In genomic region chr7:62378529-62378928, GRCm38 (mm10) we compare ENCODE assay signal across 15 mouse cellular contexts. TPM values are rescaled to one million over a fixed set of nuclear protein-coding genes. Genes with fewer than 3 reads are reported as not detected.
DNase-seq lines count a peak whose midpoint lies in the region; ATAC-seq lines count a peak whose summit lies in the region.
"Had no signal": no experiment of that assay in that cellular context is flagged by ENCODE, and none has a peak within 500 bp of the region (broad histone marks: within the 10 kb centered on the region; RNA-seq: fewer than 3 reads in every experiment).

No protein-coding gene starts in this region.

- no peak for DNase-seq in forebrain, embryonic 10.5 days (ENCODE audit: extremely low spot score, low spot score)
- no peak for DNase-seq in urinary bladder, postnatal 14 days (ENCODE audit: low spot score)
- DNase-seq in ovary, postnatal 10 days (ENCODE audit: low spot score), result no peak
- no peak for DNase-seq in heart, postnatal 4 days
- DNase-seq in layer of hippocampus, adult 9-10 months (ENCODE audit: low spot score), result no peak
- DNase-seq: heart, adult 18-20 months; kidney, adult 18-20 months; thymus, postnatal 14 days had no signal

- H3K36me3 ChIP-seq in embryonic facial prominence, embryonic 12.5 days, result no peaks in the 10 kb centered on the region
- H3K36me3 ChIP-seq in forebrain, embryonic 10.5 days (replicated peaks), result peaks cover 15% of the 10 kb centered on the region; the same call in 1 of the 2 replicates
- no peaks in the 10 kb centered on the region for H3K36me3 ChIP-seq in hindbrain, embryonic 12.5 days
- H3K36me3 ChIP-seq in midbrain, embryonic 12.5 days, result 0 out of 2 replicates have a peak, but pooled peaks cover 12% of the 10 kb centered on the region

- WGBS in embryonic facial prominence, embryonic 12.5 days, result 86% methylated on average over 9 of the region's 9 CpGs
- 87% methylated on average over 9 of the region's 9 CpGs for WGBS in forebrain, embryonic 10.5 days
- WGBS in hindbrain, embryonic 12.5 days, result 92% methylated on average over 9 of the region's 9 CpGs
- 86% methylated on average over 9 of the region's 9 CpGs for WGBS in midbrain, embryonic 12.5 days

- peaks cover 20% of the 10 kb centered on the region; the same call in 1 of the 2 replicates for H3K9me3 ChIP-seq in embryonic facial prominence, embryonic 12.5 days
- H3K9me3 ChIP-seq in forebrain, embryonic 10.5 days, result peaks cover 48% of the 10 kb centered on the region
- peaks cover 44% of the 10 kb centered on the region for H3K9me3 ChIP-seq in hindbrain, embryonic 12.5 days (replicated peaks)
- peaks cover 22% of the 10 kb centered on the region for H3K9me3 ChIP-seq in midbrain, embryonic 12.5 days

- ATAC-seq in embryonic facial prominence, embryonic 12.5 days (ENCODE audit: insufficient number of reproducible peaks, insufficient read depth, low FRiP score, low TSS enrichment), result no peak
- ATAC-seq in hindbrain, embryonic 12.5 days (ENCODE audit: low FRiP score), result no peak
- ATAC-seq in midbrain, embryonic 12.5 days (ENCODE audit: low FRiP score, low read depth), result no peak

- H3K9ac ChIP-seq in embryonic facial prominence, embryonic 12.5 days, result no peak overlapping the region
- peak overlapping the region; percentile 71; the same call in 1 of the 2 replicates for H3K9ac ChIP-seq in hindbrain, embryonic 12.5 days
- H3K9ac ChIP-seq in midbrain, embryonic 12.5 days (replicated peaks), result peak overlapping the region; percentile 70; the same call in 1 of the 2 replicates
- H3K9ac ChIP-seq: liver, embryonic 14.5 days had no signal

- peak overlapping the region; percentile 59; the same call in 1 of the 2 replicates for H3K4me2 ChIP-seq in embryonic facial prominence, embryonic 12.5 days (replicated peaks)
- peak overlapping the region; percentile 62 for H3K4me2 ChIP-seq in hindbrain, embryonic 12.5 days (replicated peaks)
- H3K4me2 ChIP-seq in midbrain, embryonic 12.5 days (replicated peaks), result peak overlapping the region; percentile 63

- H3K27me3 ChIP-seq in embryonic facial prominence, embryonic 12.5 days, result no peaks in the 10 kb centered on the region
- no peaks in the 10 kb centered on the region for H3K27me3 ChIP-seq in forebrain, embryonic 10.5 days (ENCODE audit: poor library complexity, severe bottlenecking)
- no peaks in the 10 kb centered on the region for H3K27me3 ChIP-seq in hindbrain, embryonic 12.5 days
- H3K27me3 ChIP-seq in midbrain, embryonic 12.5 days, result no peaks in the 10 kb centered on the region

- no peak overlapping the region for H3K27ac ChIP-seq in embryonic facial prominence, embryonic 12.5 days
- H3K27ac ChIP-seq in forebrain, embryonic 10.5 days, result no peak overlapping the region
- no peak overlapping the region for H3K27ac ChIP-seq in hindbrain, embryonic 12.5 days
- no peak overlapping the region for H3K27ac ChIP-seq in midbrain, embryonic 12.5 days (replicated peaks)
- H3K27ac ChIP-seq: liver, embryonic 14.5 days had no signal

- H3K4me3 ChIP-seq in embryonic facial prominence, embryonic 12.5 days, result peak overlapping the region; percentile 51; the same call in 1 of the 2 replicates
- H3K4me3 ChIP-seq in forebrain, embryonic 10.5 days, result peak overlapping the region; percentile 56; the same call in 1 of the 2 replicates
- H3K4me3 ChIP-seq in hindbrain, embryonic 12.5 days, result peak overlapping the region; percentile 56
- H3K4me3 ChIP-seq in midbrain, embryonic 12.5 days, result peak overlapping the region; percentile 57

- H3K4me1 ChIP-seq in embryonic facial prominence, embryonic 12.5 days, result no peaks in the 10 kb centered on the region
- peaks cover 25% of the 10 kb centered on the region for H3K4me1 ChIP-seq in forebrain, embryonic 10.5 days
- peaks cover 10% of the 10 kb centered on the region for H3K4me1 ChIP-seq in hindbrain, embryonic 12.5 days
- H3K4me1 ChIP-seq in midbrain, embryonic 12.5 days, result peaks cover 13% of the 10 kb centered on the region; the same call in 1 of the 2 replicates

RNA-seq across cellular contexts. Expression of gene Magel2, which starts 1.7 kb away (rescaled TPM):
- 6.9 and 7.4 TPM in 2 replicates for polyA plus RNA-seq in embryonic facial prominence, embryonic 12.5 days (2016; fragmentation: Nextera tagmentation; extraction: Ambion mirVana)
- 4.2 and 4.6 TPM in 2 replicates for polyA plus RNA-seq in forebrain, embryonic 10.5 days (2016; fragmentation: Nextera tagmentation; extraction: Ambion mirVana)
- 17.5 and 18.0 TPM in 2 replicates for polyA plus RNA-seq in hindbrain, embryonic 12.5 days (2016; fragmentation: Nextera tagmentation; extraction: Ambion mirVana)
- 14.6 and 20.2 TPM in 2 replicates for polyA plus RNA-seq in midbrain, embryonic 12.5 days (2016; fragmentation: Nextera tagmentation; extraction: Ambion mirVana)
- under 1 TPM; 0.33 to 0.41 TPM for total RNA-seq in heart, postnatal 4 days (2021)
- total RNA-seq: common myeloid progenitor, adult 5-6 weeks; gastrocnemius, adult 18-20 months; heart, adult 18-20 months; heart, postnatal 25 days had no signal

RNA-seq across cellular contexts. Expression of gene Ndn, which starts 32.2 kb away (rescaled TPM):
- 120 and 139 TPM in 2 replicates for polyA plus RNA-seq in embryonic facial prominence, embryonic 12.5 days (2016; fragmentation: Nextera tagmentation; extraction: Ambion mirVana)
- polyA plus RNA-seq in forebrain, embryonic 10.5 days (2016; fragmentation: Nextera tagmentation; extraction: Ambion mirVana), result 70.7 and 79.9 TPM in 2 replicates
- polyA plus RNA-seq in hindbrain, embryonic 12.5 days (2016; fragmentation: Nextera tagmentation; extraction: Ambion mirVana), result 275 and 288 TPM in 2 replicates
- 232 and 251 TPM in 2 replicates for polyA plus RNA-seq in midbrain, embryonic 12.5 days (2016; fragmentation: Nextera tagmentation; extraction: Ambion mirVana)
- 10 to 100 TPM; 17.9 to 18.9 TPM for total RNA-seq in heart, postnatal 4 days (2021)
- total RNA-seq: common myeloid progenitor, adult 5-6 weeks had no signal

RNA-seq across cellular contexts. Expression of gene Mkrn3, which starts 41.4 kb away (rescaled TPM):
- 9.7 and 11.3 TPM in 2 replicates for polyA plus RNA-seq in embryonic facial prominence, embryonic 12.5 days (2016; fragmentation: Nextera tagmentation; extraction: Ambion mirVana)
- 14.9 and 16.2 TPM in 2 replicates for polyA plus RNA-seq in forebrain, embryonic 10.5 days (2016; fragmentation: Nextera tagmentation; extraction: Ambion mirVana)
- 19.1 and 21.0 TPM in 2 replicates for polyA plus RNA-seq in hindbrain, embryonic 12.5 days (2016; fragmentation: Nextera tagmentation; extraction: Ambion mirVana)
- 25.2 and 26.4 TPM in 2 replicates for polyA plus RNA-seq in midbrain, embryonic 12.5 days (2016; fragmentation: Nextera tagmentation; extraction: Ambion mirVana)
- 1 to 10 TPM; 1.2 to 1.6 TPM for total RNA-seq in heart, postnatal 4 days (2021)
